Mouse (Mus musculus) kidney, adult 9 months (tissue): ENCODE measurements around the gene Sumo3.

Experiments used
- DNase-seq: peaks from one replicate; pipeline ENCODE4 v3.0.0; 2022

Gene Sumo3

GRCm38 (mm10) chr10:77627497-77627896, 21.6 kb downstream of the Sumo3 start:
- peak; percentile 86 for DNase-seq

- DNase-seq = no peak
Measured at GRCm38 (mm10) chr10:77629163-77629562, 23.3 kb downstream of the Sumo3 start.

GRCm38 (mm10) chr10:77629970-77630369, 24.1 kb downstream of the Sumo3 start:
- no peak for DNase-seq

DNA sequence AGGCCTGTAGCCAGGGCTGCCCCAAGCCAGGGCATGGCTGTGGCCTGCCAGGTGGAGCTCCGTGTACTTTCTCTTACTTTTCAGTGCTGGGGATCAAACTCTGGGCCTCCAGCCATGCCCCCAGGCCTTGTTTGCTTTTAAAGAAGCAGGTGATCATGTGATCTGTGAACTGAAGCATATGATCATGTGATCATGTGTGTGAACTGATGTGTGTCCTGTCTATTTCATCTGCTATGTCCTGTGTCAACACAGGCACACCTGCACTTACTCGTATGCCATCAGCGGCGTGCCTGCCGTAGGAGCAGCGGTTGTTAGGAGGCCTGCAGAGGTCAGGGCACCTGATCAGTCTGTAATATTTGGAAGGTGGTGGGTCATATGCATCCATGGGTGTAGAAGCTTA, 28.1 kb downstream of the Sumo3 start:
- no peak for DNase-seq

GRCm38 (mm10) chr10:77634452-77635231, 28.7 kb downstream of the Sumo3 start:
- DNase-seq = no peak

- DNase-seq = no peak
Measured at GRCm38 (mm10) chr10:77636234-77636922, 30.5 kb downstream of the Sumo3 start.

GRCm38 (mm10) chr10:77638956-77639355, 33.1 kb downstream of the Sumo3 start:
- no peak for DNase-seq

GRCm38 (mm10) chr10:77643160-77643559, 37.3 kb downstream of the Sumo3 start:
- DNase-seq = no peak

DNA sequence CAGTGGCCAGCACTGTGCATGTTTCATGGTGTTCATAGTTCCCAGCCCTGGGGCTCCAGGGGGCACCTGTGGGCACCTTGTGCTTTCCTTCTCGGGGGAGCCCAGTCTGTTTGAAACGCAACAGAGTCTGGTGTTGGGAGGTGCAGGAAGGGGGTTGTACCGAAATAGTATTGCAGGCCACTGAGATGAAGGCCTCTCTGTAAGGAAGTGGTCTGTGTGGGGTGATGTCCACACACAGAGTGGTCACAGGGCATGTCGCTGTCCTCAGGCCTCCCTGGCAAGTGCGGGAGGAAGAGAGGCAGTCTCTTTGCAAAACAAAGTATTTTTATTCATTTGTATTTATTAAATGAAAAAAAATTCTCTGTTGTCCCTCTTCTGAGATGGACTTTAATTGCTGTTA, 39.7 kb downstream of the Sumo3 start:
- no peak for DNase-seq

DNA sequence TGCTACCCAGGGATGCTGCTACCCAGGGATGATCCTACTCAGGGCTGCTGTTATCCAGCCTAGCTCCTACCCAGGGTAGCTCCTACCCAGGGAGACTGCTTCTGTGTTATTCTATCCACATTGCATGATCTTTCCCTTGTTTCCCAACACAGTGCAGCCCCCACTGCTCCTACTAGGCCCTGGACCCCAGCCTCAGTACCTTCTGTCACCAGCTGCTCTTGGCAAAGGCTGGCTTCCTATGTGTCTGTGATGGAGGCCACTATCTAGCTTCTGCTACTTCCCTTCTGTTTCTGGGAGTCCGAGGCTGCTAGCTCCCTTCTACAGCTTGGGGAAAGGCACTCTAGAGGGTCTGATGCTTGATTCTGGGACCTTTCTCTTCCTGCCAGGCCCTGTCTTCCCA, 41.6 kb downstream of the Sumo3 start:
- no peak for DNase-seq

DNA sequence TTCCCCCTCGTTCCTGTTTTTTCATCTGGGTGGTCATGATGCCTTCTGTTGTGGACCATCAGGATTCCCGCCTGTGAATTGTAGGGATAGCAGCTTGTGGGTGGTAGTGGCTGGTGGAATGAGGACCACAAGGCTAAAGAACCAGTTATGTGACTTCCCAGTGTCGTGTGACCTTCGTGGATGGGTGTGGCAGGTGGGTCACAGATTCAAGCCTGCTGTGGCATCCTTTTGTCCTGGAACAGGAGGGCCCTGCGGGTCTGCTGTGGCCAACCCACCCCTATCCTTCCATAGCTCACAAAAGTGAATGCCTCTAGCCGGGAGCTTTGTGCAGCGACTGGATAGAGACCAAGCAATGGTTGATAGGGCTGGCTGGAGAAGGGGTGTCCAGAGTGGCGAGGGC, 42.0 kb downstream of the Sumo3 start:
- no peak for DNase-seq

DNA sequence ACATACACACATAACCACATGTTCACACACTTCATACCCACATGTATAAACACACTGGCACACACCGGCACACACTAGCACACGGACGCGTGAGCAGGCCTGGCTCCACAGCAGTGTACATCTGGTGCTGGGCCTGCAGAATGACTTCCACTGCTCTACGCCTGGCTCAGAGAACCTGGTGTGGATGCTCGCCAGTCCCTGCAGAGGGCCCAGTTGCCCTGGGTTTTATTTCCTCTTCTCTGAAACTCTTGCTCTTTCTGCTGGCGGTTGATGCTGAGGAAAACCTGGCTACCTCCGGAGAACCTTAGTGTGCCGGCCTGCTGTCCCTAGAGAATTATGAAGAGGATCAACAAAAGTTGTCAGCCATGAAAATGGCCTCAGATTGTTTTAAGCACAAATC, 46.1 kb downstream of the Sumo3 start:
- no peak for DNase-seq

GRCm38 (mm10) chr10:77658286-77658994, 52.5 kb downstream of the Sumo3 start:
- peak; percentile 48 for DNase-seq

DNA sequence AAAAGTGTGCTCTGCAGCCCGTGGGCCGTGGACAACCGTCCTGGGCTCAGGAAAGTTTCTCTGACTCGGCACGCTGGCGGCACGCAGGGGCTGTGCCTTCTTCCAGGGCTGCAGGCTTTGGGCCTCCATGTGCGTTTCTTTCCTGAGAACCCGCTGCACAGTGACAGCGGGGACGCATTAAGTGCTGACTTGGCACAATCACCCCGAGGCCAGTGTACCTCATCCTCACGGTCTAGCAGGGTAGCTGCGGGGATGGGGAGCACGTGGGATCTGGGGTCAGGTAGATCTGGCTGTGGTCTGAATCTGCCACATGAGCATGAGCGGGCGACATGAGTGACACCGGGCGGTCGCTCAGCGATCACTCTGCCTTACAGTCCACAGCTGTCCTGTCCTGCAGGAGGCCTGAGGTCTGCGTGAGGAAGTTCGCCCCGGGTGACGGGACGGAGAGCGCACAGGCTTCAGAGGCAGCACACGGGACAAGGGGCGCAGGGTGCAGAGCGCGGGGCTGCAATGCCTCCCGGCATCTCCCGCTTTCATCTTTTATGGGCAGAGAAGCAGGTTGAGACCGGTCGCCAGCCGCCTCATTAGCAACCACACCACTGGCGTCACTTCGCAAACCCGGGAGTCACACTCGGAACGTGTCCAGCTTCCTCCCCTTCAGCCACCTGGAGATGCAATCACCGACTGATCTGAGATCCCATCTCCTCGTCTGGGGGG, 58.2 kb downstream of the Sumo3 start:
- DNase-seq = no peak

GRCm38 (mm10) chr10:77666342-77666741, 60.4 kb downstream of the Sumo3 start:
- DNase-seq = no peak

- DNase-seq = no peak
Measured at GRCm38 (mm10) chr10:77667402-77667801, 61.5 kb downstream of the Sumo3 start.
